Mouse (Mus musculus): ENCODE results near the gene Osbpl3. TPM values are rescaled to one million over a fixed set of nuclear protein-coding genes. Genes with fewer than 3 reads are reported as not detected.

Gene Osbpl3
- polyA plus RNA-seq, 1 experiment = 23.3 TPM

DNA sequence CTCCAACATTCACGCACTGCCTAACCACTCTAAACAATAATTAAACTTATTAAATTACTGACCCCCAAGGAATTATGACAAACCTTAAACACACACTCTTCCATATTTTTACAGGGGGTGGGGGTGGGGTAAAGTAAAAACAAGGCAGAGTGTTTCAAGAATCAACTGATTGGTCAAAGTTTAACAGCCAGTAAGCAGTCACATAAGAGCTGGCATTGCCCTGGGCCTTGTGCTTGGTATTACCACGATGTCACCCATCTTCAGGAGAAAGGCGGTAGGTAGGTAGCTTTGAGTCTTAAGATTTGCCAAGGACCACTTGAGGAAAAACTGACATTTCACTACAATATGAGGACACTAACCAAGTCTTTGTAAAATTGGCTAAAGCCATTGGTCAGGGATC, 105.1 kb downstream of the Osbpl3 start:
- TF ChIP-seq POLR2A (IDR thresholded peaks at IDR 0.05; ENCODE audit: insufficient read depth, low read length) (no peak), EP300 (IDR thresholded peaks at IDR 0.05; ENCODE audit: insufficient read depth, low read depth, low read length) (no peak), CTCF (IDR thresholded peaks at IDR 0.05; ENCODE audit: low read depth, low read length) (no peak)

DNA sequence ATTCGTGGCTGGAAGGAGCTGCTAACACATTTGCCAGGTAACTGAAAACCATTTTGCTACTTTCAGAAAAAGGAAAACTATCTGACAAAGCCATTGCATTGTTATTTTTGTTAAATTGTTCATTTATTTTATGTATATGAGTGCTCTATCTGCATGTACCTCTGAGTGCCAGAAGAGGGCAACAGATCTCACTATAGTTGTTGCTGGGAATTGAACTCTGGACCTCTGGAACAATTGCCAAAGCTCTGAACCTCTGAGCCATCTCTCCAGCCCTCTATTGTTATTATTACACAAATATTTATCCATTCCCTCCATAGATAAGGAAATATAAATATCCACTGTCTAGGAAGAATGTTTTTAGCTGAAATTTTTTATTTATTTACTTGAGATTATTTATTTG, 107.4 kb downstream of the Osbpl3 start:
- Histone ChIP-seq H3K27me3 (ENCODE audit: control insufficient read depth, insufficient read depth, low read length, poor library complexity, severe bottlenecking) (no peaks in the 10 kb centered on the region), H3K36me3 (ENCODE audit: control insufficient read depth, insufficient read depth, low read length, poor library complexity, severe bottlenecking) (no peaks in the 10 kb centered on the region), H3K4me3 (ENCODE audit: low read depth, low read length) (no peak overlapping the region), H3K4me1 (ENCODE audit: control insufficient read depth, insufficient read depth, low read length) (no peaks in the 10 kb centered on the region), H3K9ac (ENCODE audit: low read depth, poor library complexity, severe bottlenecking) (no peak overlapping the region), H3K9me3 (replicated peaks; ENCODE audit: control insufficient read depth, insufficient read depth, low read length, poor library complexity, severe bottlenecking) (no peaks in the 10 kb centered on the region), H3K27ac (ENCODE audit: insufficient read depth, low read length) (no peak overlapping the region)
- TF ChIP-seq POLR2A (IDR thresholded peaks at IDR 0.05; ENCODE audit: insufficient read depth, low read length) = no peak
- TF ChIP-seq CTCF (IDR thresholded peaks at IDR 0.05; ENCODE audit: low read depth, low read length) = no peak
- TF ChIP-seq EP300 (IDR thresholded peaks at IDR 0.05; ENCODE audit: insufficient read depth, low read depth, low read length) = no peak

More for the DNA sequence above, 105.1 kb downstream of the Osbpl3 start:
- no peaks in the 10 kb centered on the region for H3K4me1 ChIP-seq (ENCODE audit: control insufficient read depth, insufficient read depth, low read length)
- no peaks in the 10 kb centered on the region for H3K36me3 ChIP-seq (ENCODE audit: control insufficient read depth, insufficient read depth, low read length, poor library complexity, severe bottlenecking)
- H3K9ac ChIP-seq (ENCODE audit: low read depth, poor library complexity, severe bottlenecking) = no peak overlapping the region
- no peaks in the 10 kb centered on the region for H3K27me3 ChIP-seq (ENCODE audit: control insufficient read depth, insufficient read depth, low read length, poor library complexity, severe bottlenecking)
- H3K4me3 ChIP-seq (ENCODE audit: low read depth, low read length) = no peak overlapping the region
- no peaks in the 10 kb centered on the region for H3K9me3 ChIP-seq (replicated peaks; ENCODE audit: control insufficient read depth, insufficient read depth, low read length, poor library complexity, severe bottlenecking)
- no peak overlapping the region for H3K27ac ChIP-seq (ENCODE audit: insufficient read depth, low read length)

DNA sequence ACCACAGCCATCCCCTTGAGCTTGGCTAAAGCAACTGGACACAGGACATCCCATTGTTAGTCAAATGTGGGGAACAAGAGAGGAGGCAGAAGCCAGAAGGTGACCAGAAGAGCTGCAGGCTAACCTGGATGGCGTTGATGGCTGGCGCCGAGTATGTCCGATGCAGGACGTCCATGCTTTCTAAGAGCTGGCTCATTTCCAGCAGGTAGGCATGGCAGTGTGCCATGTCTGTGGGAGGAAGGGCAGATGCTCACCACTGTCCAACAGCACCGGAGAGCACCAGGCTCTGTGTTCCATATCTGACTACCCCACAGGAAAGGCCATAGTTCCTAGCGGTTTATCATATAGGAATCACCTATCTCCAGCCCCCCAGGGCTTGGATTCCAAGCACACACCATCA, 109.8 kb downstream of the Osbpl3 start:
- no peaks in the 10 kb centered on the region for H3K4me1 ChIP-seq (ENCODE audit: control insufficient read depth, insufficient read depth, low read length)
- no peaks in the 10 kb centered on the region for H3K27me3 ChIP-seq (ENCODE audit: control insufficient read depth, insufficient read depth, low read length, poor library complexity, severe bottlenecking)
- no peaks in the 10 kb centered on the region for H3K36me3 ChIP-seq (ENCODE audit: control insufficient read depth, insufficient read depth, low read length, poor library complexity, severe bottlenecking)
- no peak overlapping the region for H3K9ac ChIP-seq (ENCODE audit: low read depth, poor library complexity, severe bottlenecking)
- H3K9me3 ChIP-seq (replicated peaks; ENCODE audit: control insufficient read depth, insufficient read depth, low read length, poor library complexity, severe bottlenecking) = no peaks in the 10 kb centered on the region
- no peak overlapping the region for H3K4me3 ChIP-seq (ENCODE audit: low read depth, low read length)
- TF ChIP-seq CTCF (IDR thresholded peaks at IDR 0.05; ENCODE audit: low read depth, low read length) = no peak
- TF ChIP-seq EP300 (IDR thresholded peaks at IDR 0.05; ENCODE audit: insufficient read depth, low read depth, low read length) = no peak
- TF ChIP-seq POLR2A (IDR thresholded peaks at IDR 0.05; ENCODE audit: insufficient read depth, low read length) = no peak
- no peak overlapping the region for H3K27ac ChIP-seq (ENCODE audit: insufficient read depth, low read length)

DNA sequence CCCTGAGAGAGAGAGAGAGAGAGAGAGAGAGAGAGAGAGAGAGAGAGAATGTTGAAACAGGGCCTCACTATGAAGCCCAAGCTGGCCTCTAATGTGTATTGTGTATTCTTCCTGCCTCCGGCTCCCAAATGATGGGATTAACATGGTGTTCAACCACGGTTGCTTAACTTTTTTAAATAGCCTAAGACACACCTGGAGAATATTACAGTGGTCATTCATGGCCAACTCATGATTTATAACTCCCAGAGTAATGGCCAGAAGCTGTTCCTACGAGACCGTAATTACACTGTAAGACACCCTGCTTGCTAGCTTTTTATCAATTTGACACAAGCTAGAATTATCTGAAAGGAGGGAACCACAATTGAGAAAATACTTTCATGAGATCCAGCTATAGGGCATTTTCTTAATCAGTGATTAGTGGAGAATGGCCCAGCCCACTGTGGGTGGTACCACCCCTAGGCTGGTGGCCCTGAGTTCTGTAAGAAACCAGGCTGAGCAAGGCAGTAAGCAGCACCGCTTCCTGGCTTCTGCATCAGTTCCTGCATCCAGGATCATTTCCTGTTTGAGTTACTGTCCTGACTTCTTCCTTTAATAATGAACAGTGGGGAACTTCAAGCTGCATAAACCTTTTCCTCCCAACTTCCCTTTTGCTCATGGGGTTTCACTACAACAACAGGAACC, 115.6 kb downstream of the Osbpl3 start:
- Histone ChIP-seq H3K4me3 (ENCODE audit: low read depth, low read length) (no peak overlapping the region), H3K4me1 (ENCODE audit: control insufficient read depth, insufficient read depth, low read length) (no peaks in the 10 kb centered on the region), H3K9me3 (replicated peaks; ENCODE audit: control insufficient read depth, insufficient read depth, low read length, poor library complexity, severe bottlenecking) (no peaks in the 10 kb centered on the region), H3K9ac (ENCODE audit: low read depth, poor library complexity, severe bottlenecking) (no peak overlapping the region), H3K27me3 (ENCODE audit: control insufficient read depth, insufficient read depth, low read length, poor library complexity, severe bottlenecking) (no peaks in the 10 kb centered on the region), H3K36me3 (ENCODE audit: control insufficient read depth, insufficient read depth, low read length, poor library complexity, severe bottlenecking) (no peaks in the 10 kb centered on the region), H3K27ac (ENCODE audit: insufficient read depth, low read length) (no peak overlapping the region)
- TF ChIP-seq EP300 (IDR thresholded peaks at IDR 0.05; ENCODE audit: insufficient read depth, low read depth, low read length) (no peak), POLR2A (IDR thresholded peaks at IDR 0.05; ENCODE audit: insufficient read depth, low read length) (no peak), CTCF (IDR thresholded peaks at IDR 0.05; ENCODE audit: low read depth, low read length) (no peak)

DNA sequence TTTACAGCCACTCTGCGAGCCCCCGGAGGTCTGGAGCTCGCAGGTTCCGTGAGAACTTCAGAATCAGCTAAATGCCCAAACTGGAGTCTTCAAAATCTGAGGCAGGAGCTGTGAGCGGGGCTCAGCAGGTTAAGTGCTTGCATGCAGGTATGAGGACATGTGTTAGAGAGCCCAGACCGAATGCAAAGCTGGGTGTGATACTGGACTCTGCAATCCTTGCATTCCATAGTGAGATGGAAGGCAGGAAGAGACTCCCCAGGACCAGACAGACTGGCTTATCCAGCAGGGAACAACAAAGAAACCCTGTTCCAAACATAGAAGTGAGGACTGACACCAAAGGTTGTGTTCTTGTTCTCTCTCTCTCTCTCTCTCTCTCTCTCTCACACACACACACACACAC, 118.6 kb downstream of the Osbpl3 start:
- Histone ChIP-seq H3K36me3 (ENCODE audit: control insufficient read depth, insufficient read depth, low read length, poor library complexity, severe bottlenecking) (no peaks in the 10 kb centered on the region), H3K27ac (ENCODE audit: insufficient read depth, low read length) (no peak overlapping the region), H3K4me1 (ENCODE audit: control insufficient read depth, insufficient read depth, low read length) (no peaks in the 10 kb centered on the region), H3K4me3 (ENCODE audit: low read depth, low read length) (no peak overlapping the region), H3K9me3 (replicated peaks; ENCODE audit: control insufficient read depth, insufficient read depth, low read length, poor library complexity, severe bottlenecking) (no peaks in the 10 kb centered on the region), H3K27me3 (ENCODE audit: control insufficient read depth, insufficient read depth, low read length, poor library complexity, severe bottlenecking) (no peaks in the 10 kb centered on the region), H3K9ac (ENCODE audit: low read depth, poor library complexity, severe bottlenecking) (no peak overlapping the region)
- TF ChIP-seq EP300 (IDR thresholded peaks at IDR 0.05; ENCODE audit: insufficient read depth, low read depth, low read length) (no peak), CTCF (IDR thresholded peaks at IDR 0.05; ENCODE audit: low read depth, low read length) (no peak), POLR2A (IDR thresholded peaks at IDR 0.05; ENCODE audit: insufficient read depth, low read length) (no peak)

DNA sequence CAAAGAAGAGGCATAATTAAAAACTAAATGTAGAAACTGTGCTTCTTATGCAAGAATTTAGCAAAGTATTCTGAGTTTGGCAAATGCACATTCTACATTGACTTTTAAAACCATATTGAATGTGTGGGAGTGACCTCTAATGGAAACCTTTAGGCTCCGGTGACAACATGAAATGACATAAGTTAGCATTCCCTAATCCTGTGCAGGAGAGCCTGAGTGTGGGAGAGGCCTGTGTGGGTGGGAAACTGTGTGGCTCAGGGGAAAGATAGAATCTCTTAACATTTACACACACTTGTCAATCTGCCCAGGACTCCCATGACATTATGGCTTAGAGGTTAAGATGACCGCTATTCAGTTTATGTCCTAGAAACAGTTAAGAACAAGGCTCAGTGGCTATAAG, 119.6 kb downstream of the Osbpl3 start:
- H3K9me3 ChIP-seq (replicated peaks; ENCODE audit: control insufficient read depth, insufficient read depth, low read length, poor library complexity, severe bottlenecking) = no peaks in the 10 kb centered on the region
- H3K27ac ChIP-seq (ENCODE audit: insufficient read depth, low read length) = no peak overlapping the region
- no peak overlapping the region for H3K9ac ChIP-seq (ENCODE audit: low read depth, poor library complexity, severe bottlenecking)
- no peak overlapping the region for H3K4me3 ChIP-seq (ENCODE audit: low read depth, low read length)
- TF ChIP-seq POLR2A (IDR thresholded peaks at IDR 0.05; ENCODE audit: insufficient read depth, low read length) = no peak
- TF ChIP-seq CTCF (IDR thresholded peaks at IDR 0.05; ENCODE audit: low read depth, low read length) = no peak
- no peak for TF ChIP-seq EP300 (IDR thresholded peaks at IDR 0.05; ENCODE audit: insufficient read depth, low read depth, low read length)
- no peaks in the 10 kb centered on the region for H3K27me3 ChIP-seq (ENCODE audit: control insufficient read depth, insufficient read depth, low read length, poor library complexity, severe bottlenecking)
- no peaks in the 10 kb centered on the region for H3K36me3 ChIP-seq (ENCODE audit: control insufficient read depth, insufficient read depth, low read length, poor library complexity, severe bottlenecking)
- H3K4me1 ChIP-seq (ENCODE audit: control insufficient read depth, insufficient read depth, low read length) = no peaks in the 10 kb centered on the region

Data from ES-Bruce4 (cell line).